Mouse (Mus musculus) heart, embryonic 11.5 days (tissue): ENCODE measurements around the gene Mfsd2a. TPM values are rescaled to one million over a fixed set of nuclear protein-coding genes. Genes with fewer than 3 reads are reported as not detected.

Source experiments
- ATAC-seq: fragments of 200-750 bp; cut with Nextera tagmentation; replicated peaks from 2 replicates; pipeline ENCODE4 v1.8.0; 2017; ENCODE audit warnings: moderate library complexity; ENCODE audit not compliant: insufficient number of reproducible peaks, low FRiP score, low TSS enrichment
- H3K27ac ChIP-seq: fragments of 300-500 bp; sonication (generic); 2 replicates; pipeline ENCODE4 v1.5.1; 2014; ENCODE audit warnings: mild to moderate bottlenecking, low read depth, low read length
- H3K27me3 ChIP-seq: fragments of 300-500 bp; sonication (generic); 2 replicates; pipeline ENCODE4 v1.6.1; 2014; ENCODE audit warnings: mild to moderate bottlenecking, low read length, mixed read lengths; ENCODE audit not compliant: control insufficient read depth, insufficient read depth
- H3K36me3 ChIP-seq: fragments of 300-500 bp; sonication (generic); 2 replicates; pipeline ENCODE4 v1.6.1; 2014; ENCODE audit warnings: mild to moderate bottlenecking, low read length, moderate library complexity, mixed read lengths; ENCODE audit not compliant: control insufficient read depth, insufficient read depth
- H3K4me1 ChIP-seq: fragments of 300-500 bp; sonication (generic); 2 replicates; pipeline ENCODE4 v1.6.1; 2014; ENCODE audit warnings: low read length; ENCODE audit not compliant: control insufficient read depth, insufficient read depth
- H3K4me2 ChIP-seq: fragments of 300-500 bp; sonication (generic); 2 replicates; pipeline ENCODE4 v1.6.1; 2014; ENCODE audit warnings: mild to moderate bottlenecking, moderate library complexity
- H3K4me3 ChIP-seq: fragments of 300-500 bp; sonication (generic); 2 replicates; pipeline ENCODE4 v1.5.1; 2014; ENCODE audit warnings: low read depth, low read length
- H3K9ac ChIP-seq: fragments of 300-500 bp; sonication (generic); 2 replicates; pipeline ENCODE4 v1.6.1; 2014; ENCODE audit warnings: mild to moderate bottlenecking, low read depth, low read length, moderate library complexity
- H3K9me3 ChIP-seq: fragments of 300-500 bp; sonication (generic); replicated peaks from 2 replicates; pipeline ENCODE4 v1.6.1; 2016; ENCODE audit warnings: low read length; ENCODE audit not compliant: control insufficient read depth
- WGBS: fragments of 180-500 bp; shearing (Covaris S2); extraction: QIAGEN DNeasy Blood & Tissue Kit; methylation state at CpG from one replicate; pipeline ENCODE4 v1.1.7; 2014; ENCODE audit not compliant: insufficient replicate concordance; 5-methylcytosine and 5-hydroxymethylcytosine counted together
- polyA plus RNA-seq: library from polyadenylated mRNA; unstranded; fragments of >200 nt; fragmentation: Nextera tagmentation; extraction: Ambion mirVana; gene quantifications from 2 replicates; pipeline ENCODE4 v1.2.1, GENCODE M21; 2014

The Mfsd2a gene
- polyA plus RNA-seq, 1 experiment from 2014 or later, result 1.3 TPM

DNA sequence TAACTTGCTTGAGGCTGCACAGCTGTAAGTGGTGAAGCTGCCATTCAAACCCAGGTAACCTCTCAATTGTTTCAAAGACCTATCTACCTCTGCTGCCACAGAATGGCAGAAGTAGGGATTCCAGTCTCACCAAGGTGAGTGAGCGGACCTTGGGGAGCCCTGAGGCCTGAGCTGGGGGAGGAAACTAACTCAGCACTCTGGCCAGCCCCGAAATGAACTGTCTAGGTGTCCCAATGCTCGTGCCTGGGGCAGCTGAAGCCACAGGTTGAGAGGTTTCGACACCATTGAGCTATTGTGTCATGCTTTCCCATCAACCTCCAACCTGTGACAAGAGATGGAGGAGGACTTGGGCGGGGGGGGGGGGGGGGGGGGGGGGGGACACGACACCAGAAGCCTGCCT lies 4.7 kb downstream of the Mfsd2a start:
- Histone ChIP-seq H3K9me3 (no peaks in the 10 kb centered on the region), H3K4me1 (peaks cover 15% of the 10 kb centered on the region), H3K4me3 (no peak overlapping the region), H3K4me2 (no peak overlapping the region), H3K27ac (no peak overlapping the region), H3K36me3 (no peaks in the 10 kb centered on the region), H3K9ac (no peak overlapping the region), H3K27me3 (peaks cover 22% of the 10 kb centered on the region)
- 69% methylated on average over 5 of the region's 6 CpGs for WGBS
- no peak for ATAC-seq

DNA sequence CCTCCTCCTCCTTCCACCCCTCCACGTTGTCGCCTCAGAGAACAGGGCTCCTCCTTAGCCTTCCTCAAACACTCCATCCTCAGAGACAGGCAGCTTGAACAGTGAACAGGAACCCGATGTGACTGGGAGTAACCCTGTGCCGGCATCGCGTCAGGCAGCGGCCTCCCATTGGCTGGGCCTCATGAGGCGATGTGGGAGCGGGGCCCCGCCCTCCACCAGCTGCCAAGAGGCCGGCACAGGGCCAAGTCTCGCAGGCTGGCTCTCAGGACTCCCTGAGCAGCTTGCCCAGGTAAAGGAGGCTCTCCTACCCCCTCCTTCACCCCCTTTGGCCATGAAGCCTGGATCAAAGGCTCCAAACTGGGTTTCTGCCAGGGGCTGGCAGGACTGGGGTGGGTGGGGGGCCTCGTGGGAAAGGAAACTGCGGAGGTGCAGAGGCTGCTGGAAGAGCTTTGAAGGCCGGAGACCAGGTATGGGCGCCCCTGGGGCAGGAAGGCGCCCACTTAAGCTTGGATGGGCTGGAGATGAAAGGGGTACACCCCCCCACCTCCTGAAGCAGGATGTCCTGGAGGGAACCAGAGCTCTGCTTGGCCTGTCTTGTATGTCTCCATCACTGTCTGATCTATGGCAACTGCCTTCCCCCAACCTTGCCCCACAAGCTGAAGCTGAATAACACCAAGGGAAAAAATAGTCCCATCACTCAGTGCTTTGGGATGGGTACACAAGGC lies 5.4 kb downstream of the Mfsd2a start:
- ATAC-seq, result peak; percentile 90
- peak overlapping the region; percentile 22 for H3K4me3 ChIP-seq
- 10% methylated on average over 17 of the region's 17 CpGs for WGBS
- H3K27ac ChIP-seq, result no peak overlapping the region
- H3K9ac ChIP-seq, result peak overlapping the region; percentile 56
- no peaks in the 10 kb centered on the region for H3K36me3 ChIP-seq
- H3K4me2 ChIP-seq, result peak overlapping the region; percentile 60
- H3K9me3 ChIP-seq, result no peaks in the 10 kb centered on the region
- H3K27me3 ChIP-seq, result peaks cover 18% of the 10 kb centered on the region
- peaks cover 9% of the 10 kb centered on the region for H3K4me1 ChIP-seq

DNA sequence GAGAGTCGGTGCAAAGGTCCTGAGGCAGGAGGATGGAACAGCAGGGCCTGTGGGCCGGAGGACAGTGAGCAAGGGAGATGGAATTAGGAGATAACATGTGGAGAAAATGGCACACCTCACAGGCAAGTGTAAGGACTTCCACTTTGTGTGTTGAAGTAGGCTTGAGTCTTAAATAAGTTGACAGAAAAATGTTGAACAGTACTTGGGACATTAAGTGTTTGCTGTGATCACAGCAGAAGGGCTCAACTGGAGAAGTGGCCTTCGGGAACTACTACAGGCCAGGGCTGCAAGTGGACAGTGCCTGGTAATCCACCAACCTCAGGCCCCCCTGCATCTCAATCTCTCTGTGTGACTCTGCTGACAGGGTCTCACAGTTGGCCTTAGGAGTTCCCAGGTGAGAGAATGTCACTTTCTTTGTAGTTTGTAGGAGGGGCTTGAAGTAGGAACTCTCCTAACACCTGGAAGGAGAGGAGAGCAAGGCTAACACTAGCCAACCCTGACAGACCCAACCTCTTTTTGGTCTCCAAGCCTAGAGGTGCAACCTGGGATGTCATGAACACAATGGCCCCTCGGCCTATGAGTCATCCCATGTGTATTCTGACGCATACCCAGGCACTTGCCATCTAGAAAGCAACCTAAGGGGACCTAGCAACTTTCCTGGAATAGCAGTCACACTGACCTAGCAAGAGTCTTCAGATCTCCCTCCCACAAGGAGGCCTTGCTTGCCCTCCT lies 6.1 kb downstream of the Mfsd2a start:
- peaks cover 15% of the 10 kb centered on the region for H3K27me3 ChIP-seq
- H3K9ac ChIP-seq, result peak overlapping the region; percentile 56
- peak overlapping the region; percentile 60 for H3K4me2 ChIP-seq
- no peak overlapping the region for H3K27ac ChIP-seq
- H3K4me1 ChIP-seq, result peaks cover 9% of the 10 kb centered on the region
- peak overlapping the region; percentile 22 for H3K4me3 ChIP-seq
- no peaks in the 10 kb centered on the region for H3K9me3 ChIP-seq
- H3K36me3 ChIP-seq, result no peaks in the 10 kb centered on the region
- 56% methylated on average over 5 of the region's 5 CpGs for WGBS
- no peak for ATAC-seq

DNA sequence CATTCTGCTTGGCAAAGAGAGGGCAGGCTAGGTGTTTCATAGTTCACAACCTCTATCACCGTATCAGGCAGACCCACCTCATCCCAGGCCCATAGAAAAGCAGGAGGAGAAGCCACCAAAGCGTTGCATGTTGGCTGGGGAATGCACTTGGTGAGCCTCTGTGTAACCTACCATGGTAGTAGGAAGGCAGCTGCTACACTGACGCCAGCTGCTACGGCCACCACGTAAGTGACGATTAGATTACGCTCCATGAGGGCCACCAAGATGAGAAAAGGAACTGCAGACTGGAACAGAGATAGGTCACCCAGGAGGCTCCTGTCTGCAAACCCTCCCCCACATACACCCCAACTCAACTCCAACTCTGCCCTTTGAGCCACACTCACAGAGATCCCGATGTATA lies 11.9 kb downstream of the Mfsd2a start:
- Histone ChIP-seq H3K4me1 (no peaks in the 10 kb centered on the region), H3K4me2 (no peak overlapping the region), H3K9ac (no peak overlapping the region), H3K4me3 (no peak overlapping the region), H3K27ac (no peak overlapping the region), H3K9me3 (no peaks in the 10 kb centered on the region), H3K27me3 (no peaks in the 10 kb centered on the region), H3K36me3 (no peaks in the 10 kb centered on the region)
- 82% methylated on average over 8 of the region's 8 CpGs for WGBS
- no peak for ATAC-seq

DNA sequence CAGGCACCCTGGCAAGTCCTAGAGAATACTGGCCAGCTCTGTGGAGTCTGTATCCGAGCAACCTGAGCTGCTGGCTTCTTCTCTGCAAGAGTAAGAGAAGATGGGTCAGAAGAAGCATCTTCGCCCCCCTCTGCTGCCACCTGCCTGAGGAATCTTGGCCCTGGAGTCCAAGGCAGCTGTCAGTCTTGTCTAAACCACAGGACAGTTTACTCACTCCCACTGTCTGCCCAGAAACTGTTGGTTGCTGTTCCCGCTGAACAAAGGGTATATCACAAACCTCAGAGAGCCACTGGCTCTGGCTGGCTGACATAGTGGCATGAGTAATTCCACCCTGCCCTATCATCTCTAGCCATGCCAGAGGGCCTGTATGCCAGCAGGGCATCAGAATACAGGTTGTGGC lies 13.8 kb downstream of the Mfsd2a start:
- no peaks in the 10 kb centered on the region for H3K9me3 ChIP-seq
- no peak overlapping the region for H3K4me2 ChIP-seq
- H3K27me3 ChIP-seq, result no peaks in the 10 kb centered on the region; the same call in 1 of the 2 replicates
- ATAC-seq, result no peak
- WGBS, result 80% methylated on average over 3 of the region's 3 CpGs
- no peaks in the 10 kb centered on the region for H3K4me1 ChIP-seq
- H3K4me3 ChIP-seq, result no peak overlapping the region
- no peak overlapping the region for H3K9ac ChIP-seq
- H3K27ac ChIP-seq, result no peak overlapping the region
- no peaks in the 10 kb centered on the region for H3K36me3 ChIP-seq

DNA sequence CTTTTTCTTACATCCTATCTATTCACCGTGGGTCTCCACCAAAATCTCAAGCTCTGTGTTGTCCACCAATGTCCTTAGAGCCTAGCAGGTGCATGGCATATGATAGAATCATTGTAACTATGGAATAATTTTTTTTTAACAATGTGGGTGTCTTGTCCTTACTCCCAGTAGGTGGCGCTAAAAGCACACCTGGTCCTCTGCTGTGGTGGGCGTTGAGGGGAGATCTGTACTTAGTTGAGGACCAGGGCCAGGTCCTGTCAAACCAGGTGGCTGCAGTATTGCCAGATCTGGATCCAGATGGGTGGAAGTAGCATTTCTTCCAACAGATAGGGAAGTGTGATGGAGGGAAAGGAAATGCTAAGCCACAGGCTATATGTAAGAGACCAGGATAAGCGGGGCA lies 16.6 kb downstream of the Mfsd2a start:
- 24% methylated on average over 4 of the region's 4 CpGs for WGBS
- no peaks in the 10 kb centered on the region for H3K9me3 ChIP-seq
- no peaks in the 10 kb centered on the region; the same call in 1 of the 2 replicates for H3K27me3 ChIP-seq
- no peak overlapping the region for H3K27ac ChIP-seq
- no peak for ATAC-seq
- no peaks in the 10 kb centered on the region for H3K36me3 ChIP-seq
- no peak overlapping the region for H3K4me3 ChIP-seq
- H3K4me2 ChIP-seq, result no peak overlapping the region
- no peak overlapping the region for H3K9ac ChIP-seq
- H3K4me1 ChIP-seq, result no peaks in the 10 kb centered on the region

DNA sequence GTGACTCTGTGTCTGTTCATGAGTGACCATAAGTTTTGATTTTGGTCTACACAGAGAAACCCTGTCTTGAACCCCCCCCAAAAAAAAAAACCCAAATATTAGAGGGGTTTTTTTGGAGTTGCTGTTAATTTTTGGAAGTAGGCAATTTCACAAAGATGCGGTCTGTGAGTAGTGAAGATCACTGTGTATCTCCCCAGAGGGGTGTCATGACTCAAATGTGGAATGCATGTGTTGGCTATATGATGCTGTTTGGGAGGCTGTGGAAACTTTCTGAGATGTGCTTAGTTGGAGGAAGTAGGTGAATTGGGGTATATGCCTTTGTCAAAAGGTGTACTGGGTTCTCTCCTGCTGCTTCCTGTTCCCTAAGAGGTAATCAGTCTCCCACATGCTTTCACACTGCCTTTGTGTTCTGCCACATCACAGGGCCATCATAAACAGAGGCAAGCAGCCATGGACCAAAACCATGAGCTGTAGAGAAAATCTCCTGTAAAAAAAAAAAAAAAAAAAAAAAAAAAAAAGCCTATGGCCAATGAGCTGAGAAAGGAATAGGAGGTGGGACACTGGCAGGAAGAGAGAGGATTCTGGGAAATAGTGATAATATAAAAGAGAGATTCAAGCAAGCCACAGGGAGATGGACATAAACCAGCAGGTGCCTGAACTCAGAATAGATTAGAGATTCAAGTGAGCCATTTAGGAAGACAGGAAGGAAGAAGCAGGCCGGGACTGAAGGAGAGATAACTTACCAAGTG lies 21.8 kb downstream of the Mfsd2a start:
- Histone ChIP-seq H3K36me3 (no peaks in the 10 kb centered on the region), H3K4me1 (no peaks in the 10 kb centered on the region), H3K9me3 (no peaks in the 10 kb centered on the region), H3K27me3 (no peaks in the 10 kb centered on the region; the same call in 1 of the 2 replicates), H3K9ac (no peak overlapping the region), H3K4me2 (no peak overlapping the region), H3K27ac (no peak overlapping the region), H3K4me3 (no peak overlapping the region)
- WGBS, result 63% methylated on average over 2 of the region's 2 CpGs
- ATAC-seq, result no peak

DNA sequence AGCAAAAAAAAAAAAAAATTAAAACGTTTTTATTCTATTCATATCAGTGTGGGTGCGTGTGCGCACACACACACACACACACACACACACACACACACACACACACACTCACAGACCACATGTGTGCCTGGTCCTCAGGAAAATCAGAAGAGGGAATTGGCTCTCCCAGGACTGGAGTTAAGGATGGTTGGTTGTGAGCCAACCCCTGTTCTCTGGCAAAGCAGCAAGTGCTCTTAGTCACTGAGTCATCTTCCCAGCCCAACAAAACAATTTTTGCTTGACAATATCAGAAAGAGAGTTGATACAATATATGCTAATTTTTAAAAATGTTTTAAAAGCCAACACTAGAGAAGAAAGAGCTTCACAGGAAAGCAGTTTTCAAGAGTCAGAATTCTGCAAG lies 23.5 kb downstream of the Mfsd2a start:
- Histone ChIP-seq H3K4me2 (no peak overlapping the region), H3K4me1 (no peaks in the 10 kb centered on the region), H3K9me3 (no peaks in the 10 kb centered on the region), H3K27me3 (no peaks in the 10 kb centered on the region; the same call in 1 of the 2 replicates), H3K4me3 (no peak overlapping the region), H3K36me3 (no peaks in the 10 kb centered on the region), H3K27ac (no peak overlapping the region), H3K9ac (no peak overlapping the region)
- WGBS, result 78% methylated on average over 3 of the region's 3 CpGs
- no peak for ATAC-seq
